Mouse (Mus musculus) liver, embryonic 11.5 days (tissue): ENCODE data around the gene Elavl2. TPM values are rescaled to one million over a fixed set of nuclear protein-coding genes. Genes with fewer than 3 reads are reported as not detected.

Experiments
- ATAC-seq: fragments of 200-750 bp; cut with Nextera tagmentation; replicated peaks from 2 replicates; pipeline ENCODE4 v1.8.0; 2017; ENCODE audit warnings: moderate number of reproducible peaks, mild to moderate bottlenecking, moderate TSS enrichment, moderate library complexity; ENCODE audit not compliant: low FRiP score
- DNase-seq: peaks from one replicate; pipeline ENCODE4 v3.0.0-alpha.2; 2017; ENCODE audit warnings: low spot score
- H3K27ac ChIP-seq: fragments of 300-500 bp; sonication (generic); 2 replicates; pipeline ENCODE4 v1.5.1; 2014; ENCODE audit warnings: mild to moderate bottlenecking, low read depth, low read length, control low read depth
- H3K27me3 ChIP-seq: fragments of 300-500 bp; sonication (generic); replicated peaks from 2 replicates; pipeline ENCODE4 v1.6.1; 2014; ENCODE audit warnings: low read length, mixed read lengths; ENCODE audit not compliant: control insufficient read depth, insufficient read depth
- H3K36me3 ChIP-seq: fragments of 300-500 bp; sonication (generic); 2 replicates; pipeline ENCODE4 v1.6.1; 2014; ENCODE audit warnings: mild to moderate bottlenecking, low read length, moderate library complexity, mixed read lengths; ENCODE audit not compliant: control insufficient read depth, insufficient read depth
- H3K4me1 ChIP-seq: fragments of 300-500 bp; sonication (generic); replicated peaks from 2 replicates; pipeline ENCODE4 v1.6.1; 2014; ENCODE audit warnings: low read length, mixed read lengths; ENCODE audit not compliant: control insufficient read depth, insufficient read depth
- H3K4me2 ChIP-seq: fragments of 300-500 bp; sonication (generic); 2 replicates; pipeline ENCODE4 v1.6.1; 2014; ENCODE audit warnings: mild to moderate bottlenecking, control low read depth, moderate library complexity
- H3K4me3 ChIP-seq: fragments of 300-500 bp; sonication (generic); 2 replicates; pipeline ENCODE4 v1.5.1; 2014; ENCODE audit warnings: low read depth, low read length, control low read depth
- H3K9ac ChIP-seq: fragments of 300-500 bp; sonication (generic); 2 replicates; pipeline ENCODE4 v1.6.1; 2014; ENCODE audit warnings: low read depth, low read length, control low read depth
- H3K9me3 ChIP-seq: fragments of 300-500 bp; sonication (generic); 2 replicates; pipeline ENCODE4 v1.6.1; 2016; ENCODE audit warnings: low read length, inconsistent platforms, mixed read lengths; ENCODE audit not compliant: control insufficient read depth
- WGBS: fragments of 180-500 bp; shearing (Covaris S2); extraction: QIAGEN DNeasy Blood & Tissue Kit; methylation state at CpG from one replicate; pipeline ENCODE4 v1.1.7; 2014; 5-methylcytosine and 5-hydroxymethylcytosine counted together
- polyA plus RNA-seq: library from polyadenylated mRNA; unstranded; fragments of >200 nt; fragmentation: Nextera tagmentation; extraction: Ambion mirVana; gene quantifications from 2 replicates; pipeline ENCODE4 v1.2.1, GENCODE M21; 2014

The Elavl2 gene
- polyA plus RNA-seq, 1 experiment from 2014 or later: 2.1 TPM

- H3K4me2 ChIP-seq: no peak overlapping the region
- ATAC-seq: no peak
- no peak for DNase-seq
- no peak overlapping the region for H3K27ac ChIP-seq
- H3K4me1 ChIP-seq: no peaks in the 10 kb centered on the region
- H3K4me3 ChIP-seq: no peak overlapping the region
- H3K27me3 ChIP-seq: peaks cover 8% of the 10 kb centered on the region
- H3K36me3 ChIP-seq: no peaks in the 10 kb centered on the region
- no peaks in the 10 kb centered on the region for H3K9me3 ChIP-seq
- H3K9ac ChIP-seq: no peak overlapping the region
- WGBS: 84% methylated on average over 12 of the region's 12 CpGs
These were observed 35.3 kb downstream of the Elavl2 start for GRCm38 (mm10) chr4:91365276-91365675.

GRCm38 (mm10) chr4:91363963-91364362 is 36.6 kb downstream of the Elavl2 start:
- no peak overlapping the region for H3K9ac ChIP-seq
- H3K4me2 ChIP-seq: no peak overlapping the region
- H3K4me1 ChIP-seq: no peaks in the 10 kb centered on the region
- DNase-seq (no peak), ATAC-seq (no peak)
- no peaks in the 10 kb centered on the region for H3K36me3 ChIP-seq
- no peaks in the 10 kb centered on the region for H3K27me3 ChIP-seq
- no peak overlapping the region for H3K27ac ChIP-seq
- no peaks in the 10 kb centered on the region for H3K9me3 ChIP-seq
- no peak overlapping the region for H3K4me3 ChIP-seq
- WGBS: 86% methylated on average over 4 of the region's 4 CpGs

- WGBS: 70% methylated on average over 5 of the region's 5 CpGs
These were observed 38.1 kb downstream of the Elavl2 start for GRCm38 (mm10) chr4:91362520-91362919.

GRCm38 (mm10) chr4:91353138-91353537 is 47.4 kb downstream of the Elavl2 start:
- Histone ChIP-seq H3K9me3 (no peaks in the 10 kb centered on the region), H3K4me3 (no peak overlapping the region), H3K4me2 (no peak overlapping the region), H3K4me1 (no peaks in the 10 kb centered on the region), H3K9ac (no peak overlapping the region), H3K27me3 (no peaks in the 10 kb centered on the region), H3K36me3 (no peaks in the 10 kb centered on the region), H3K27ac (no peak overlapping the region)
- no peak for DNase-seq
- WGBS: 68% methylated on average over 9 of the region's 9 CpGs
- no peak for ATAC-seq

More at GRCm38 (mm10) chr4:91362520-91362919, 38.1 kb downstream of the Elavl2 start:
- Histone ChIP-seq H3K27me3 (no peaks in the 10 kb centered on the region), H3K9ac (no peak overlapping the region), H3K9me3 (no peaks in the 10 kb centered on the region), H3K27ac (no peak overlapping the region), H3K4me2 (no peak overlapping the region), H3K4me3 (no peak overlapping the region), H3K4me1 (no peaks in the 10 kb centered on the region), H3K36me3 (no peaks in the 10 kb centered on the region)
- ATAC-seq (no peak), DNase-seq (no peak)

GRCm38 (mm10) chr4:91349579-91349978 is 51.0 kb downstream of the Elavl2 start:
- H3K9ac ChIP-seq: no peak overlapping the region
- H3K9me3 ChIP-seq: no peaks in the 10 kb centered on the region
- no peaks in the 10 kb centered on the region for H3K27me3 ChIP-seq
- DNase-seq (no peak), ATAC-seq (no peak)
- 85% methylated on average over 5 of the region's 5 CpGs for WGBS
- no peaks in the 10 kb centered on the region for H3K36me3 ChIP-seq
- H3K4me2 ChIP-seq: no peak overlapping the region
- H3K4me3 ChIP-seq: no peak overlapping the region
- no peaks in the 10 kb centered on the region for H3K4me1 ChIP-seq
- H3K27ac ChIP-seq: no peak overlapping the region

- no peak for ATAC-seq
- Histone ChIP-seq H3K4me2 (no peak overlapping the region), H3K4me3 (no peak overlapping the region), H3K9ac (no peak overlapping the region), H3K36me3 (no peaks in the 10 kb centered on the region), H3K9me3 (no peaks in the 10 kb centered on the region), H3K27ac (no peak overlapping the region), H3K27me3 (no peaks in the 10 kb centered on the region), H3K4me1 (no peaks in the 10 kb centered on the region)
- 82% methylated on average over 4 of the region's 4 CpGs for WGBS
- DNase-seq: no peak
These were observed 66.4 kb downstream of the Elavl2 start for GRCm38 (mm10) chr4:91334177-91334576.

- 76% methylated on average over 1 of the region's 1 CpGs for WGBS
- Histone ChIP-seq H3K4me3 (no peak overlapping the region), H3K4me2 (no peak overlapping the region), H3K36me3 (no peaks in the 10 kb centered on the region), H3K27ac (no peak overlapping the region), H3K4me1 (no peaks in the 10 kb centered on the region), H3K9me3 (no peaks in the 10 kb centered on the region), H3K27me3 (no peaks in the 10 kb centered on the region), H3K9ac (no peak overlapping the region)
- ATAC-seq: no peak
- no peak for DNase-seq
These were observed 89.8 kb downstream of the Elavl2 start for GRCm38 (mm10) chr4:91310801-91311200.

- no peak overlapping the region for H3K9ac ChIP-seq
- ATAC-seq (no peak), DNase-seq (no peak)
- H3K4me3 ChIP-seq: no peak overlapping the region
- no peaks in the 10 kb centered on the region for H3K27me3 ChIP-seq
- H3K4me2 ChIP-seq: no peak overlapping the region
- H3K27ac ChIP-seq: no peak overlapping the region
- no peaks in the 10 kb centered on the region for H3K4me1 ChIP-seq
- no peaks in the 10 kb centered on the region for H3K9me3 ChIP-seq
- H3K36me3 ChIP-seq: no peaks in the 10 kb centered on the region
These were observed 102.9 kb downstream of the Elavl2 start for GRCm38 (mm10) chr4:91297706-91298105.

GRCm38 (mm10) chr4:91295317-91295716 is 105.3 kb downstream of the Elavl2 start:
- no peaks in the 10 kb centered on the region for H3K36me3 ChIP-seq
- no peak overlapping the region for H3K27ac ChIP-seq
- H3K9ac ChIP-seq: no peak overlapping the region
- WGBS: 61% methylated on average over 4 of the region's 4 CpGs
- H3K4me3 ChIP-seq: no peak overlapping the region
- no peaks in the 10 kb centered on the region for H3K27me3 ChIP-seq
- ATAC-seq: no peak
- DNase-seq: no peak
- H3K4me2 ChIP-seq: no peak overlapping the region
- H3K4me1 ChIP-seq: no peaks in the 10 kb centered on the region
- no peaks in the 10 kb centered on the region for H3K9me3 ChIP-seq
